Mouse (Mus musculus): ENCODE measurements at regions not wholly inside any gene's neighbourhood (a gene's known extent, or its start where the extent isn't known, plus 50 kb on each side); places are given as distances from the start of the nearest gene placed in this dataset.
"Not testable (repeated sequence)": the region's sequence is repeated elsewhere in the genome, so short reads cannot be mapped to it uniquely, and the experiment has no call there.

- TF ChIP-seq POLR2A (IDR thresholded peaks at IDR 0.05; ENCODE audit: low read depth, low read length) = no peak
- no peak for TF ChIP-seq CTCF (conservative IDR thresholded peaks at IDR 0.05; ENCODE audit: insufficient read depth, insufficient read length, low read depth, low read length)
- no peak overlapping the region for H3K4me3 ChIP-seq (ENCODE audit: insufficient read depth, low read depth, low read length)
- DNase-seq = no peak
- no peaks in the 10 kb centered on the region for H3K4me1 ChIP-seq (ENCODE audit: control insufficient read depth, insufficient read depth, low read length)
- WGBS = 79% methylated on average over 4 of the region's 4 CpGs
- no peaks in the 10 kb centered on the region for H3K36me3 ChIP-seq (ENCODE audit: control insufficient read depth, insufficient read depth, low read length)
- no peak overlapping the region for H3K27ac ChIP-seq (ENCODE audit: insufficient read depth, low read depth, low read length)
- no peaks in the 10 kb centered on the region for H3K27me3 ChIP-seq (replicated peaks; ENCODE audit: control insufficient read depth, insufficient read depth, low read length)
Observed at GRCm38 (mm10) chr9:11925501-11925900, 1020.9 kb upstream of the Cntn5 start.

DNA sequence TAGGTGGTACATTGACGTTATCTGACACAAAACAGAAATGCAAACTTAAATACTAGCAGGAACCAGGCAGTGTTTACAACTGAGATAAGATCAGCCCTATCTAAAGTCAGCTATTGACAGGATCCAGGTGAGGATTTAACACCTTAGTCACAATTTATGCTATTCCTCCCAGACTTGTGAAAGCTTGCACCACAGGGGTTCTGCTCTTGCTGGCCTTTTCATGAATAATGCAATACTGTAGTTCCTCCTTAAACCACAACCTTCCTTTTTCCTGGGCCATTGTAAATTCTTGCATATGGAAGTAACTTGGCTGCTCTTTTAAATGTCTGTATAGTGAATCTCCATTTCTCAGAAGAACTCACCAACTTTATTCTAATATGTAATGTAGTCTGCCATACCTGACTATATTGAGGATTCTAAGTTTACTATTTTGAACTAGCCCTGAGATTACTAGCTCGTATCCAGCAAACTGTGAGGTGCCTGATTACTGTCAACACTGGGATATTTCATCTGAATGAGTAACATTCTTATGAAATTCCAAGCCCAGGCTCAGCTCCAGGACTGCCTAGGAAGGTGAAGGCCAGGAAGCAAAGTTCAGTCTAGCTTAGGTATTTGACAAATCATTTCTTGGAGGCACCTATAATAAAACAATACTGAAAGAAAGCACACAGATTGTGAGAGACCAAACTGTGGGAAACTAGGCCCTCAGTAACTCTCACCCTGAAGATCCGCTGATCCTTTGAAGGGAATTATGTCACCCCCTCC is 1019.2 kb upstream of the Cntn5 start:
- H3K4me1 ChIP-seq (ENCODE audit: control insufficient read depth, insufficient read depth, low read length); H3K4me3 ChIP-seq (ENCODE audit: insufficient read depth, low read depth, low read length); H3K27me3 ChIP-seq (replicated peaks; ENCODE audit: control insufficient read depth, insufficient read depth, low read length); H3K36me3 ChIP-seq (ENCODE audit: control insufficient read depth, insufficient read depth, low read length); H3K27ac ChIP-seq (ENCODE audit: insufficient read depth, low read depth, low read length): not testable (repeated sequence)
- WGBS = 69% methylated on average over 3 of the region's 3 CpGs
- peak; percentile 64 for DNase-seq

DNA sequence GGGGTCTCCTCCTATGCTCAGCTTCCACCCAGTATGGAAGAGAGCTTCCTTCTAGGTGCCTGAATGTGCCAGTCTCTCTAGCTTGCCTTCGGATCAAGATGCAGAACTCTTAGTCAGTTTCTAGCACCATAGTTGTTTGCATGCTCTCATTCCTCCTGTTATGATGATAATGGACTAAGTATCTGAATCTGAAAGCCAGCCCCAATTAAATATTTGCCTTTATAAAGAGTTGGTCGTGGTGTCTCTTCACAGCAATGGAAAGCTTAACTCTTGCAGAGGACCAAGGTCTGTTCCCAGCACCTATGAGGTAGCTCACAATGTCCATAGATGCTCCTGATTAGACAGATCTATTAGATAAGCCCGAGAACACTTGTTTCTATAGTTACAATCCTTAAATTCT is 1015.7 kb upstream of the Cntn5 start:
- no peak overlapping the region for H3K4me3 ChIP-seq (ENCODE audit: insufficient read depth, low read depth, low read length)
- no peaks in the 10 kb centered on the region for H3K36me3 ChIP-seq (ENCODE audit: control insufficient read depth, insufficient read depth, low read length)
- no peak for DNase-seq
- no peaks in the 10 kb centered on the region for H3K4me1 ChIP-seq (ENCODE audit: control insufficient read depth, insufficient read depth, low read length)
- H3K27me3 ChIP-seq (replicated peaks; ENCODE audit: control insufficient read depth, insufficient read depth, low read length) = no peaks in the 10 kb centered on the region
- H3K27ac ChIP-seq (ENCODE audit: insufficient read depth, low read depth, low read length) = no peak overlapping the region
- WGBS = 62% methylated on average over 3 of the region's 3 CpGs
- TF ChIP-seq CTCF (conservative IDR thresholded peaks at IDR 0.05; ENCODE audit: insufficient read depth, insufficient read length, low read depth, low read length) = no peak

DNA sequence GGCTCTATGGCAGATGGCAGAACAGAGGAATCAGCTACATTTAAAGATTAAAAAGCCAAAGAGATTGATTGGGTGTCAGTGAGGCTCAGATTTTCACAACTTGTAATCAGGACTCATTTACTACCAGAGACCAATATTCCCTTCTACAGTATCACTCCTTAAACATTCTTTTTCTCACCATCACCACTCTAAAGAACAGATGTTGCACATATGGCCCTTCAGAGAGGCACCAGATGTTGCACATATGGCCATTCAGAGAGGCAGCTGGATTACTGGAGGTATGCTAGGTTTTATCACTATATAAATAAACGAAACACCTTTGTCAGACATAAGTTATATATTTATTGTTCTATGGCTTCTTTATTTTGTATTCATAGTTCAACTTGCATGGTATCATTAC is 993.7 kb upstream of the Cntn5 start:
- no peak overlapping the region for H3K27ac ChIP-seq (ENCODE audit: insufficient read depth, low read depth, low read length)
- WGBS = 65% methylated on average over 1 of the region's 1 CpGs
- no peak for DNase-seq
- TF ChIP-seq POLR2A (IDR thresholded peaks at IDR 0.05; ENCODE audit: low read depth, low read length) = no peak
- no peaks in the 10 kb centered on the region for H3K27me3 ChIP-seq (replicated peaks; ENCODE audit: control insufficient read depth, insufficient read depth, low read length)
- no peaks in the 10 kb centered on the region for H3K36me3 ChIP-seq (ENCODE audit: control insufficient read depth, insufficient read depth, low read length)
- no peaks in the 10 kb centered on the region for H3K4me1 ChIP-seq (ENCODE audit: control insufficient read depth, insufficient read depth, low read length)
- no peak overlapping the region for H3K4me3 ChIP-seq (ENCODE audit: insufficient read depth, low read depth, low read length)

DNA sequence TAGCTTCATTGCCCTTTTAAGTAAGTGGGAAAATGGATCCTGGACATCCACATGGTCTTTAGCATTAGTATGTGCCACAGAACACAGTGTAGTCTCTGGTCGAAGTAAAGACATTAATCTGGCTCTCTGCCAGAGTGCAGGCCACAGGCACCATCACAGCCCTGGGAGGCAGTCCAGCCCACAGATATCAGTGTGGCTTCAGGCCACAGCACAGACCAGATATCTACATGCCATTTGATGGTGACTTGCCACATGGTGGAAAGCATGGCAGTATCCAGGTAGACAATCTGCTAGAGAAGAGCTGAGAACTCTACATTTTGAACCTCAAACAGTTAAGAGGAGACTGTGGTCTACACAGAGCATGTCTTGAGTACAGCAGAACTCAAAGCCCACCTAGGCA is 981.2 kb upstream of the Cntn5 start:
- no peak for DNase-seq
- H3K27ac ChIP-seq (ENCODE audit: insufficient read depth, low read depth, low read length) = no peak overlapping the region
- no peaks in the 10 kb centered on the region for H3K4me1 ChIP-seq (ENCODE audit: control insufficient read depth, insufficient read depth, low read length)
- H3K27me3 ChIP-seq (replicated peaks; ENCODE audit: control insufficient read depth, insufficient read depth, low read length) = no peaks in the 10 kb centered on the region
- no peaks in the 10 kb centered on the region for H3K36me3 ChIP-seq (ENCODE audit: control insufficient read depth, insufficient read depth, low read length)
- TF ChIP-seq POLR2A (IDR thresholded peaks at IDR 0.05; ENCODE audit: low read depth, low read length) (no peak), CTCF (conservative IDR thresholded peaks at IDR 0.05; ENCODE audit: insufficient read depth, insufficient read length, low read depth, low read length) (no peak)
- 64% methylated on average over 1 of the region's 1 CpGs for WGBS
- no peak overlapping the region for H3K4me3 ChIP-seq (ENCODE audit: insufficient read depth, low read depth, low read length)

- Histone ChIP-seq H3K4me3 (ENCODE audit: insufficient read depth, low read depth, low read length) (no peak overlapping the region), H3K27me3 (replicated peaks; ENCODE audit: control insufficient read depth, insufficient read depth, low read length) (no peaks in the 10 kb centered on the region), H3K4me1 (ENCODE audit: control insufficient read depth, insufficient read depth, low read length) (no peaks in the 10 kb centered on the region), H3K27ac (ENCODE audit: insufficient read depth, low read depth, low read length) (no peak overlapping the region), H3K36me3 (ENCODE audit: control insufficient read depth, insufficient read depth, low read length) (no peaks in the 10 kb centered on the region)
- WGBS = 71% methylated on average over 1 of the region's 1 CpGs
- no peak for DNase-seq
- TF ChIP-seq CTCF (conservative IDR thresholded peaks at IDR 0.05; ENCODE audit: insufficient read depth, insufficient read length, low read depth, low read length) (no peak), POLR2A (IDR thresholded peaks at IDR 0.05; ENCODE audit: low read depth, low read length) (no peak)
Observed at GRCm38 (mm10) chr9:11872059-11872458, 967.5 kb upstream of the Cntn5 start.

- no peaks in the 10 kb centered on the region for H3K36me3 ChIP-seq (ENCODE audit: control insufficient read depth, insufficient read depth, low read length)
- DNase-seq = no peak
- no peak for TF ChIP-seq CTCF (conservative IDR thresholded peaks at IDR 0.05; ENCODE audit: insufficient read depth, insufficient read length, low read depth, low read length)
- no peak for TF ChIP-seq POLR2A (IDR thresholded peaks at IDR 0.05; ENCODE audit: low read depth, low read length)
- no peak overlapping the region for H3K27ac ChIP-seq (ENCODE audit: insufficient read depth, low read depth, low read length)
- no peaks in the 10 kb centered on the region for H3K4me1 ChIP-seq (ENCODE audit: control insufficient read depth, insufficient read depth, low read length)
- no peak overlapping the region for H3K4me3 ChIP-seq (ENCODE audit: insufficient read depth, low read depth, low read length)
- WGBS = 85% methylated on average over 1 of the region's 1 CpGs
- no peaks in the 10 kb centered on the region for H3K27me3 ChIP-seq (replicated peaks; ENCODE audit: control insufficient read depth, insufficient read depth, low read length)
Observed at GRCm38 (mm10) chr9:11871489-11871888, 966.9 kb upstream of the Cntn5 start.

DNA sequence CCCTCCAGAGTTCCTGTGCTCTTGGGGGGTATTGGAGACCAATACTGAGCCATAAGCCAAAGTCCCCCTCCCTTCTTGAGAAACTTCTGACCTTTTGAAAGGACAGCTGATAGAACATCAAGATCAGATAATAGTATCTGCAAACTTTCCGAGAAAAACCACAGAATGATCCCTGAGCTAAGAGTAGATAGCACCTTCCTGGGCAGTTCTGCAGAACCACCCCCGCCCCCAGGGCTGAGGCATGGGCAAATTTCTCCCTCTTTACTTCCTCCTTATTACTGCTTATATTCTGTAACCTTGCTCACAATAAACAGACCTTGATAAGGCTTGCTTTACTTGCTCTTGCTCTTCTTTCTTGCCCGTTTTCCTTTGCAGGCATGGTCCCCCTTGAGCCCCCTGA is 944.1 kb upstream of the Cntn5 start:
- WGBS = 80% methylated on average over 3 of the region's 3 CpGs
- H3K27ac ChIP-seq (ENCODE audit: insufficient read depth, low read depth, low read length); H3K36me3 ChIP-seq (ENCODE audit: control insufficient read depth, insufficient read depth, low read length); H3K27me3 ChIP-seq (replicated peaks; ENCODE audit: control insufficient read depth, insufficient read depth, low read length); DNase-seq; H3K4me1 ChIP-seq (ENCODE audit: control insufficient read depth, insufficient read depth, low read length); H3K4me3 ChIP-seq (ENCODE audit: insufficient read depth, low read depth, low read length): not testable (repeated sequence)

Measured in kidney, adult 2 months (tissue).